Mouse (Mus musculus) CH12.LX (cell line): ENCODE results near the gene Fam135a.

Source experiments
- CTCF ChIP-seq, 2 experiments: IDR thresholded peaks in 1 of 2; conservative IDR thresholded peaks in 1 of 2; 2 replicates each; pipeline ENCODE4 v1.5.1; 2011 to 2012; ENCODE audit warnings: low read depth in 2 of 2, low read length in 2 of 2, improper control_type of control experiment in 1 of 2, inconsistent platforms in 1 of 2, mild to moderate bottlenecking in 1 of 2, moderate library complexity in 1 of 2
- EP300 ChIP-seq: IDR thresholded peaks from 2 replicates; pipeline ENCODE4 v1.6.1; 2011; ENCODE audit warnings: low read length, improper control_type of control experiment
- GABPA ChIP-seq: IDR thresholded peaks from 2 replicates; pipeline ENCODE4 v1.6.1; 2012; ENCODE audit warnings: low read depth, low read length, improper control_type of control experiment, inconsistent platforms; ENCODE audit not compliant: insufficient replicate concordance
- HCFC1 ChIP-seq: IDR thresholded peaks from 2 replicates; pipeline ENCODE4 v1.6.1; 2012; ENCODE audit warnings: low read depth, mild to moderate bottlenecking, inconsistent platforms, low read length, improper control_type of control experiment
- IRF4 ChIP-seq: IDR thresholded peaks from 2 replicates; pipeline ENCODE4 v1.6.1; 2014; ENCODE audit warnings: low read depth, mild to moderate bottlenecking, inconsistent platforms, low read length, improper control_type of control experiment
- KAT2A ChIP-seq: IDR thresholded peaks from 2 replicates; pipeline ENCODE4 v1.6.1; 2012; ENCODE audit warnings: low read length, improper control_type of control experiment, inconsistent platforms; ENCODE audit not compliant: insufficient replicate concordance
- MAX ChIP-seq: IDR thresholded peaks from 2 replicates; pipeline ENCODE4 v1.6.1; 2011; ENCODE audit warnings: low read length, improper control_type of control experiment
- MAZ ChIP-seq: IDR thresholded peaks from 2 replicates; pipeline ENCODE4 v1.6.1; 2012; ENCODE audit warnings: low read depth, mild to moderate bottlenecking, inconsistent platforms, low read length, improper control_type of control experiment, moderate library complexity
- POLR2A ChIP-seq: IDR thresholded peaks from 2 replicates; pipeline ENCODE4 v1.6.1; 2011; ENCODE audit warnings: low read depth, mild to moderate bottlenecking, improper control_type of control experiment, low read length
- RAD21 ChIP-seq: IDR thresholded peaks from 2 replicates; pipeline ENCODE4 v1.6.1; 2011; ENCODE audit warnings: low read depth, mild to moderate bottlenecking, low read length, improper control_type of control experiment, moderate library complexity
- RCOR1 ChIP-seq: conservative IDR thresholded peaks from 2 replicates; pipeline ENCODE4 v1.6.1; 2012; ENCODE audit warnings: low read depth, mild to moderate bottlenecking, inconsistent platforms, low read length, improper control_type of control experiment
- SIN3A ChIP-seq: IDR thresholded peaks from 2 replicates; pipeline ENCODE4 v1.6.1; 2012; ENCODE audit warnings: low read length, improper control_type of control experiment, inconsistent platforms
- TCF12 ChIP-seq: IDR thresholded peaks from 2 replicates; pipeline ENCODE4 v1.6.1; 2014; ENCODE audit warnings: low read depth, mild to moderate bottlenecking, inconsistent platforms, low read length, improper control_type of control experiment
- ZC3H11A ChIP-seq: IDR thresholded peaks from 2 replicates; pipeline ENCODE4 v1.6.1; 2012; ENCODE audit warnings: low read depth, mild to moderate bottlenecking, inconsistent platforms, low read length, improper control_type of control experiment

GRCm38 (mm10) chr1:24043007-24043406 lies 57.1 kb downstream of the Fam135a start:
- TF ChIP-seq POLR2A (peak; percentile 47), CTCF (conservative IDR thresholded peaks at IDR 0.05 in 1 of 2, IDR thresholded peaks at IDR 0.05 in 1 of 2; ENCODE audit: low read depth in 2 of 2, low read length in 2 of 2) (no peak), ZC3H11A (no peak), MAZ (no peak), RAD21 (no peak), EP300 (peak; percentile 54; the same call in 1 of the 2 replicates), IRF4 (no peak), SIN3A (peak; percentile 37; the same call in 1 of the 2 replicates), KAT2A (no peak), GABPA (no peak), HCFC1 (no peak), MAX (peak; percentile 66), RCOR1 (no peak), TCF12 (0 out of 2 replicates have a peak, but pooled peaks have one; percentile 31)
